Mouse (Mus musculus): ENCODE results near the gene H2-Q6.
A peak's percentile ranks its signal among the peaks of the same experiment; 100 is the strongest.
"Not testable (repeated sequence)": the region's sequence is repeated elsewhere in the genome, so short reads cannot be mapped to it uniquely, and the experiment has no call there.

H2-Q6 gene

GRCm38 (mm10) chr17:35435577-35435976, 10.9 kb downstream of the H2-Q6 start:
- DNase-seq = not testable (repeated sequence)

GRCm38 (mm10) chr17:35437386-35437936, 12.8 kb downstream of the H2-Q6 start:
- not testable (repeated sequence) for DNase-seq

- DNase-seq = not testable (repeated sequence)
Observed at GRCm38 (mm10) chr17:35438395-35438794, 13.7 kb downstream of the H2-Q6 start.

GRCm38 (mm10) chr17:35438885-35439284, 14.2 kb downstream of the H2-Q6 start, which contains the start of gene H2-Q7:
Gene H2-Q7 (plus strand): TSS chr17:35439155.
- DNase-seq = peak; percentile 88

DNA sequence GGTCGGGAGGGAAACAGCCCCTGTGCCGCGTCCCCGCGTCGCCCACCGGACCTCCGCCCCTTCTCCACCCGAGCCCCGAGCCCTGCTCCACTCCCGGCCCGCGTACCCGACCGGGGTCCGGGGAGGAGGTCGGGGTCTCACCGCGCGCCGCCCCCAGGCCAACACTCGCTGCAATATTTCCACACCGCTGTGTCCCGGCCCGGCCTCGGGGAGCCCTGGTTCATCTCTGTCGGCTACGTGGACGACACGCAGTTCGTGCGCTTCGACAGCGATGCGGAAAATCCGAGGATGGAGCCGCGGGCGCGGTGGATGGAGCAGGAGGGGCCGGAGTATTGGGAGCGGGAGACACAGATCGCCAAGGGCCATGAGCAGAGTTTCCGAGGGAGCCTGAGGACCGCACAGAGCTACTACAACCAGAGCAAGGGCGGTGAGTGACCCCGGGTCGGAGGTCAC, 14.7 kb downstream of the H2-Q6 start:
- peak; percentile 62 for DNase-seq

DNA sequence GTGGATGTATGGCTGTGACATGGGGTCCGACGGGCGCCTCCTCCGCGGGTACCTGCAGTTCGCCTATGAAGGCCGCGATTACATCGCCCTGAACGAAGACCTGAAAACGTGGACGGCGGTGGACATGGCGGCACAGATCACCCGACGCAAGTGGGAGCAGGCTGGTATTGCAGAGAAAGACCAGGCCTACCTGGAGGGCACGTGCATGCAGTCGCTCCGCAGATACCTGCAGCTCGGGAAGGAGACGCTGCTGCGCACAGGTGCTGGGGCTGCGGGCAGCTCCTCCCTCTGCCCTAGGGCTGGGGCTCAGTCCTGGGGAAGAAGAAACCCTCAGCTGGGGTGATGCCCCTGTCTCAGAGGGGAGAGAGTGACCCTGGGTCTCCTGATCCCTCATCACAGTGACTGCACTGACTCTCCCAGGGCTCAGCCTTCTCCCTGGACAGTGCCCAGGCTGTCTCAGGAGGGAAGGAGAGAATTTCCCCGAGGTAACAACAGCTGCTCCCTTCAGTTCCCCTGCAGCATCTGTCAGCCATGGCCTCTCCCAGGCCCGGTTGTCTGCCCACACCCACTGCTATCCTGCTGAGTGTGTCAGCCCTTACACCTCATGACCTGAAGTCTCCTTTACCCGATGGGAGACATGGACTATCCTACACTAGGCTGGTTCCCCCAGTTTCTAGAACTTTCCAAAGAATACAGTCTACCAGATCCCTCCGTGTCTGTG, 15.4 kb downstream of the H2-Q6 start:
- not testable (repeated sequence) for DNase-seq

DNA sequence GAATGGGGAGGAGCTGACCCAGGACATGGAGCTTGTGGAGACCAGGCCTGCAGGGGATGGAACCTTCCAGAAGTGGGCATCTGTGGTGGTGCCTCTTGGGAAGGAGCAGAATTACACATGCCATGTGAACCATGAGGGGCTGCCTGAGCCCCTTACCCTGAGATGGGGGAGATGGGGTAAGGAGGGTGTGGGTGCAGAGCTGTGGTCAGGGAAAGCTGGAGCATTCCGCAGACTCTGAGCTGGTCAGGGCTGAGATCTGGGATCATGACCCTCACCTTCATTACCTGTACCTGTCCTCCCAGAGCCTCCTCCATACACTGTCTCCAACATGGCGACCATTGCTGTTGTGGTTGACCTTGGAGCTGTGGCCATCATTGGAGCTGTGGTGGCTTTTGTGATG, 17.7 kb downstream of the H2-Q6 start:
- DNase-seq = not testable (repeated sequence)

- DNase-seq = not testable (repeated sequence)
Observed at GRCm38 (mm10) chr17:35444510-35444909, 19.9 kb downstream of the H2-Q6 start.

DNA sequence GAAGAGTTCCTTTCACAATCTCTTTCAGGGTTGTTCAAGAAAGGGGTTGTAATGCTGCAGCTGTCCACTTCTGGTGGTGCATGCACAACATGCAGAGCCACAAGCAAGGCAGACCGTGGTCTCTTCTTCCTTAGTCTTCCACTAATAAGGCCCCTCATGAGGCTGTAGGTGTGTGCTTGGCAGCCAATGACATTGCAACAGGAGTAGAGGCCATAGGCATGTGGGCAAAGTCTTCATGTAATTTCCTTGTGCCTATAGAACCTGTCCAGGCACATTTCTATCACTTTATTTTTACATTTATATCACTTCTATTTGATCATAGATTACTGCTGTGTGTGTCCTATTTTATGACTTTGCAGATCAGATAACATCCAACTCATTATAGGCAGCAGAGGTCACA, 33.6 kb downstream of the H2-Q6 start:
- not testable (repeated sequence) for DNase-seq

- not testable (repeated sequence) for DNase-seq
Observed at GRCm38 (mm10) chr17:35460513-35461341, 36.1 kb downstream of the H2-Q6 start.

GRCm38 (mm10) chr17:35465651-35466050, 41.0 kb downstream of the H2-Q6 start:
- DNase-seq = peak; percentile 71

DNA sequence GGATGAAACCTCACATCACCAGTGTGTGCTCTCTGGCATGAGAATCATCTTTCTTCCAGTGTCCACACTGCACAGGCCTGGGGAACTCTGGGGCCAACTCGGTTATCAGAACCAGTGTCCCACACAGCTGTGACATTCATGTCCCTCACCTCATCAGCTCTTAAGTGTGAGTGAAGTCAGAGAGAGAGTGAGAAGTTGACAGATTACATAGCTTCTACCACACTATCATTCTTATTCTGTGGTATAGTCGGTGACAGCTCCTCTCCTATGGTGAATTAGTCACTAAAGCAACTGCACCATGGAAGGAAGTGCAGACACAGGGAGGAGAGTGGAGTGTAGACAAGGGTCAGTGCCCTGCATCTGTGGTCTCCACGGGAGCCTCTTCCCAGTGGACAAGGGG, 44.3 kb downstream of the H2-Q6 start:
- DNase-seq = not testable (repeated sequence)

DNA sequence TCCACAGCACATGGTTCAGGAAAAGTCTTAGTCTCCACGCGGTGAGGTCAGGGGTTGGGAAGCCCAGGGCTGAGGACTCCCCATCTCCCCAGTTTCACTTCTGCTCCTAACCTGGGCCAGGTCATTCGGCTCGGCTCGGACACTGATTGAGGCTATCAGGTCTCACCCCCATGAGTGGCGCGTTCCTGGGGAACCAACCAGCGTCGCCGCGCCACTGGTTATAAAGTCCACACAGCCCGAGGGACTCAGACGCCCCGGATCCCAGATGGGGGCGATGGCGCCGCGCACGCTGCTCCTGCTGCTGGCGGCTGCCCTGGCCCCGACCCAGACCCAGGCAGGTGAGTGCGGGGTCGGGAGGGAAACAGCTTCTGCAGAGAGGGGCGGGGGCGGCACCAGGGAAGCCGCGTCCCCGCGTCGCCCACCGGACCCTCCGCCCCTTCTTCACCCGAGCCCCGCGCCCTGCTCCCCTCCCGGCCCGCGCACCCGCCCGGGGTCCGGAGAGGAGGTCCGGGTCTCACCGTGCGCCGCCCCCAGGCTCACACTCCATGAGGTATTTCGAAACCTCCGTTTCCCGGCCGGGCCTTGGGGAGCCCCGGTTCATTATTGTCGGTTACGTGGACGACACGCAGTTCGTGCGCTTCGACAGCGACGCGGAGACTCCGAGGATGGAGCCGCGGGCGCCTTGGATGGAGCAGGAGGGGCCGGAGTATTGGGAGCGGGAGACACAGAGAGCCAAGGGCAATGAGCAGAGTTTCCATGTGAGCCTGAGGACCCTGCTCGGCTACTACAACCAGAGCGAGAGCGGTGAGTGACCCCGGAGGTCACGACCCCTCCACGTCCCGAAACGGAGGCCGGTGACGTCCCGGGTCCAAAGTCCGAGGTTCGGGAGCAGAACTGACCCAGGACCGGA, 45.4 kb downstream of the H2-Q6 start, which contains the start of gene H2-Q10:
TSS of gene H2-Q10 (plus strand) at position 248 of the 910 bp plus-strand sequence.
- peak; percentile 43 for DNase-seq

All from retina, postnatal 1 day (tissue).